Mouse (Mus musculus) hindbrain, postnatal 0 days (tissue): ENCODE measurements at regions not wholly inside any gene's neighbourhood (a gene's known extent, or its start where the extent isn't known, plus 50 kb on each side); places are given as distances from the start of the nearest gene placed in this dataset.

Experiments
- ATAC-seq: fragments of 200-750 bp; cut with Nextera tagmentation; 2 replicates; pipeline ENCODE4 v1.8.0; 2017; ENCODE audit warnings: mild to moderate bottlenecking, moderate TSS enrichment, moderate library complexity
- DNase-seq: peaks from one replicate; pipeline ENCODE4 v3.0.0-alpha.2; 2015; ENCODE audit warnings: low spot score
- H3K27ac ChIP-seq: fragments of 300-500 bp; sonication (generic); 2 replicates; pipeline ENCODE4 v1.5.1; 2014; ENCODE audit warnings: mild to moderate bottlenecking
- H3K27me3 ChIP-seq: fragments of 300-500 bp; sonication (generic); 2 replicates; pipeline ENCODE4 v1.6.1; 2014; ENCODE audit warnings: low read length, mixed read lengths; ENCODE audit not compliant: insufficient read depth
- H3K36me3 ChIP-seq: fragments of 300-500 bp; sonication (generic); 2 replicates; pipeline ENCODE4 v1.6.1; 2014; ENCODE audit warnings: low read length, mixed read lengths; ENCODE audit not compliant: insufficient read depth
- H3K4me1 ChIP-seq: fragments of 300-500 bp; sonication (generic); 2 replicates; pipeline ENCODE4 v1.6.1; 2014; ENCODE audit warnings: antibody characterized with exemption, low read length, mixed read lengths; ENCODE audit not compliant: insufficient read depth
- H3K4me2 ChIP-seq: fragments of 300-500 bp; sonication (generic); 2 replicates; pipeline ENCODE4 v1.6.1; 2014; ENCODE audit warnings: low read depth, mild to moderate bottlenecking, low read length, moderate library complexity, mixed read lengths
- H3K4me3 ChIP-seq: fragments of 300-500 bp; sonication (generic); 2 replicates; pipeline ENCODE4 v1.5.1; 2014; ENCODE audit warnings: low read length
- H3K9ac ChIP-seq: fragments of 300-500 bp; sonication (generic); replicated peaks from 2 replicates; pipeline ENCODE4 v1.6.1; 2014; ENCODE audit warnings: mild to moderate bottlenecking, low read length, moderate library complexity, mixed read lengths
- H3K9me3 ChIP-seq: fragments of 300-500 bp; sonication (generic); 2 replicates; pipeline ENCODE4 v1.6.1; 2016; ENCODE audit warnings: low read length, mixed read lengths
- CTCF ChIP-seq: IDR thresholded peaks from 2 replicates; pipeline ENCODE4 v1.5.1; 2016; ENCODE audit warnings: antibody characterized with exemption, control low read depth, low read depth
- WGBS: fragments of 180-500 bp; shearing (Covaris S2); extraction: QIAGEN DNeasy Blood & Tissue Kit; methylation state at CpG from one replicate; pipeline ENCODE4 v1.1.7; 2014; 5-methylcytosine and 5-hydroxymethylcytosine counted together

DNA sequence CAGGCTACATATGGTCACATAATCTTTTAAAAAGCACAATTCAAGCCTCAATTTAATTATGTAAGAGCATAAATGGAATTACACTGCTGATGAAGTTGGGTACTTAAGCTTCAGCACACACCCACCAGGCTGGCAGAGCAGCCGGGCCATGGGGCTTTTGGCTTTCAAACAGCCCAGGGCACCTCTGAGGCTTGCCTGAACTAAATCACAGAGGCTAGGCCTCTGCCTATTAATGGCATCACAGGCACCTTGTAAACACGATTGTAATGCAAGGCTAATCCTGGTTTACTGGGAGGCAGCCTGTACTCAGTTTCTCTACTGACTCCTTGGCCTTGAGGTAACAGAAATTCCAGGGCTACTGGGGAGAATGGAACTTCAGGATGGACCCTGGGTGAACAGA lies 178.1 kb upstream of the Irx5 start:
- H3K36me3 ChIP-seq = no peaks in the 10 kb centered on the region
- H3K9ac ChIP-seq = no peak overlapping the region
- H3K4me3 ChIP-seq = no peak overlapping the region
- H3K9me3 ChIP-seq = no peaks in the 10 kb centered on the region
- 49% methylated on average over 2 of the region's 2 CpGs for WGBS
- no peak for TF ChIP-seq CTCF
- no peaks in the 10 kb centered on the region for H3K4me1 ChIP-seq
- H3K27me3 ChIP-seq = no peaks in the 10 kb centered on the region
- DNase-seq (no peak), ATAC-seq (no peak)
- H3K27ac ChIP-seq = no peak overlapping the region
- H3K4me2 ChIP-seq = no peak overlapping the region

DNA sequence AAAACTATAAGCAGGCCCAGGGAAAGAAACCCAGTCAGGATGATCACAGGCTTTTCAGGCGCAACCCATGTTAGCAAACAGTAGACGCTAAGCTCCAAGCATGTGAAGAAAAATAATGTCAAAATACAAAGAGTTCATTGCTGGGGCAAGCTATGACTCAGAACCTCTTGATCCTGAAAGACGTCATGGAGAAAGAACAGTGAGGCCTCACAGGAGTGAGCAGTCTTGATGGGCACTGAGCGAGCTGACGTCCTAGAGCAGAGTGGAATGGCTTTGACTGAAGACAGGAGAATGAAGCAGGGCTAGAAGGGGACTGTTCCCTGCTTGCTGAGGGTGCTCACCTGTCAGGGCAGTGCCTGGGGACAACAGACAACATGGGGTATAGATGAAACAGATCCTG lies 181.3 kb upstream of the Irx5 start:
- 74% methylated on average over 5 of the region's 5 CpGs for WGBS

DNA sequence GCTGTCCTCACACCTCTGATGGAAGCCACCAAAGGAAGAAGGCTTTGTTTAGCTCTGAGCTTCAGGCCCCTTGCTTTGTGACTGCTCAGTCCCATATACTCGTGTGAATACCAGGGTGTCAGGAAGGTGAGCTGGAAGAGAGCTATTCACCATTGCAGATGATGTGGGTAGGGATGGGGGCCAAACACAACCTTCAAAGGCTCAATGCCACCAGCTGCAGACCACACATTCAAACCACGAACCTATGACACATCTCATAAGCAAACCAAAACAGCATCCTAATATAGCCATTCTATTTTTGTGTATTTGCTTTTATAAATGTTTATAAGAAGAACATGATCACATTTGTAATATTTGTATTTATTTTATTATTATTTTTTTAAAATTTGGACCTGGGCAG lies 183.3 kb upstream of the Irx5 start:
- 81% methylated on average over 2 of the region's 2 CpGs for WGBS
- no peak overlapping the region for H3K9ac ChIP-seq

More for the DNA sequence above, 181.3 kb upstream of the Irx5 start:
- TF ChIP-seq CTCF = no peak
- DNase-seq (no peak), ATAC-seq (no peak)
- H3K9ac ChIP-seq = no peak overlapping the region
- no peak overlapping the region for H3K27ac ChIP-seq
- no peaks in the 10 kb centered on the region for H3K36me3 ChIP-seq
- no peak overlapping the region for H3K4me3 ChIP-seq
- H3K9me3 ChIP-seq = no peaks in the 10 kb centered on the region
- H3K27me3 ChIP-seq = no peaks in the 10 kb centered on the region
- H3K4me1 ChIP-seq = no peaks in the 10 kb centered on the region
- H3K4me2 ChIP-seq = no peak overlapping the region

GRCm38 (mm10) chr8:92171578-92171977 lies 185.8 kb upstream of the Irx5 start:
- no peak for TF ChIP-seq CTCF
- no peak for DNase-seq
- H3K4me3 ChIP-seq = no peak overlapping the region
- no peaks in the 10 kb centered on the region for H3K4me1 ChIP-seq
- H3K9ac ChIP-seq = no peak overlapping the region
- no peaks in the 10 kb centered on the region for H3K9me3 ChIP-seq
- no peak overlapping the region for H3K27ac ChIP-seq
- ATAC-seq = no peak
- WGBS = 74% methylated on average over 2 of the region's 2 CpGs
- no peaks in the 10 kb centered on the region for H3K27me3 ChIP-seq
- no peak overlapping the region for H3K4me2 ChIP-seq
- H3K36me3 ChIP-seq = no peaks in the 10 kb centered on the region

More for the DNA sequence above, 183.3 kb upstream of the Irx5 start:
- Histone ChIP-seq H3K4me2 (no peak overlapping the region), H3K4me1 (no peaks in the 10 kb centered on the region), H3K27me3 (no peaks in the 10 kb centered on the region), H3K9me3 (no peaks in the 10 kb centered on the region), H3K4me3 (no peak overlapping the region), H3K27ac (no peak overlapping the region), H3K36me3 (no peaks in the 10 kb centered on the region)
- ATAC-seq (no peak), DNase-seq (no peak)
- no peak for TF ChIP-seq CTCF

GRCm38 (mm10) chr8:92167340-92167783 lies 190.1 kb upstream of the Irx5 start:
- no peaks in the 10 kb centered on the region for H3K9me3 ChIP-seq
- H3K9ac ChIP-seq = no peak overlapping the region
- WGBS = 25% methylated on average over 4 of the region's 4 CpGs
- H3K4me1 ChIP-seq = no peaks in the 10 kb centered on the region
- no peak overlapping the region for H3K4me2 ChIP-seq
- H3K27me3 ChIP-seq = no peaks in the 10 kb centered on the region
- TF ChIP-seq CTCF = no peak
- H3K4me3 ChIP-seq = no peak overlapping the region
- no peak for DNase-seq
- no peaks in the 10 kb centered on the region for H3K36me3 ChIP-seq
- no peak for ATAC-seq
- H3K27ac ChIP-seq = no peak overlapping the region

- no peaks in the 10 kb centered on the region for H3K36me3 ChIP-seq
- no peak overlapping the region for H3K27ac ChIP-seq
- H3K9me3 ChIP-seq = no peaks in the 10 kb centered on the region
- H3K4me2 ChIP-seq = no peak overlapping the region
- 77% methylated on average over 6 of the region's 6 CpGs for WGBS
- H3K4me3 ChIP-seq = no peak overlapping the region
- DNase-seq (no peak), ATAC-seq (no peak)
- TF ChIP-seq CTCF = no peak
- H3K27me3 ChIP-seq = no peaks in the 10 kb centered on the region
- H3K4me1 ChIP-seq = 0 out of 2 replicates have a peak, but pooled peaks cover 4% of the 10 kb centered on the region
- H3K9ac ChIP-seq = no peak overlapping the region
Measured at GRCm38 (mm10) chr8:92165306-92165705, 192.1 kb upstream of the Irx5 start.

GRCm38 (mm10) chr8:92164496-92164895 lies 192.9 kb upstream of the Irx5 start:
- no peaks in the 10 kb centered on the region for H3K27me3 ChIP-seq
- DNase-seq (no peak), ATAC-seq (no peak)
- 76% methylated on average over 4 of the region's 4 CpGs for WGBS
- H3K4me1 ChIP-seq = 0 out of 2 replicates have a peak, but pooled peaks cover 4% of the 10 kb centered on the region
- no peaks in the 10 kb centered on the region for H3K36me3 ChIP-seq
- no peak overlapping the region for H3K9ac ChIP-seq
- TF ChIP-seq CTCF = no peak
- no peak overlapping the region for H3K4me2 ChIP-seq
- H3K27ac ChIP-seq = no peak overlapping the region
- H3K9me3 ChIP-seq = no peaks in the 10 kb centered on the region
- no peak overlapping the region for H3K4me3 ChIP-seq
